Mouse (Mus musculus) kidney, postnatal 14 days (tissue): ENCODE measurements around the gene Wdr63.
"Not testable (repeated sequence)": the region's sequence is repeated elsewhere in the genome, so short reads cannot be mapped to it uniquely, and the experiment has no call there.

Source experiments
- DNase-seq: peaks from one replicate; pipeline ENCODE4 v3.0.0; 2022; ENCODE audit warnings: mixed read lengths

Gene Wdr63

DNA sequence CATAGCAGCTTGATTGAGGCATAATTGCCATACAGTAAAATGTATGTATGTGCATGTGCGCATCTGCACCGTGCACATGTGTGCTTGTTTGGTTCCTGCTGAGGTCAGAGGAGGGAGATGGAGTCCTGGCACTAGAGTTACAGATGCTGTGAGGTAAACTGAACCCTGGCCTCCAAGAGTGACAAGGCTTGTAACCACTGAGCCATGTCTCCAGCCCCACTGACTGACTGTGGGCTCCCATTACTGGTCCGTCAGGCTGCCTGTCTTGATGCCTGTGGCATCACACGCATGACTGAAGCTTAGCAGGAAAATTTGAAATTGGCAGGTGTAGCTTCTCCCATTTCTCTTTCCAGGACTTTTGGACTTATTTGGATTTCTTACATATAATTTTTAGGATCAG is 97.2 kb downstream of the Wdr63 start:
- DNase-seq: peak; percentile 34

DNA sequence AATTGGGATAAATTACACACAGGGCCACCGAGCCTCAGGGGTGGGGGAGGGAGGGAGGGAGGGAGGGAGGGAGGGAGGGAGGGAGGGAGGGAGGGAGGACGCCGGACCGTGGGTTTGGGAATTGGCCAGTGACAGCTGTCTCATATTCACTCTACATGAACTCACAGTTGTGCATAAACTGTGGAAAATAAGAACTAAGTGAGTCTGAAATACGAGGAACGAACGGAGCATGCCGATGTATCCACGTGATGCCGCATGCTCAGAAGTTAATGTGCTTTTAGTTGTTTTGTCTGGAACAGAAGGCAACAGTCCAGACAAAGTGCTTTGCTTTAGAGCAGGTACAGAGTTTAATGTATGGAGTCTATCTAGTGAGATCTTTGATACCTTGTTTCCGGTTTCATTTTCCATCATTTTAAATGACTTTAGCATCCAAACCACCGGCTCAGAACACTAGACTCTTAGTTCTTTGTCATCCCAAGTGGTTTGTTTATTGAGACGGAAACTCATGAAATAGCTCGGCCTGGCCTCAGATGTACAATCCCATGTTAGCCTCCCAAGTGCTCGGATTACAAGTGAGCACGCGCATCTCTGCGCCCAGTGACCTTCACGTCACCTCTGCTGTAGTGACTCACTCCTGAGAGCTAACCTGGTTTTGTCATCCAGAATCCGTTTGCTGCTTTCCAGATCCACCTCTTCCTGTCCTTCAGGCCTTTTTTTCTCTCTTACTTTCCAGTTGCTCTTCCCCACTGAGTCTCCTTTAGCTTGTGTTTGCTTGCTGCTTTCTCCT is 97.9 kb downstream of the Wdr63 start:
- DNase-seq: peak; percentile 42

DNA sequence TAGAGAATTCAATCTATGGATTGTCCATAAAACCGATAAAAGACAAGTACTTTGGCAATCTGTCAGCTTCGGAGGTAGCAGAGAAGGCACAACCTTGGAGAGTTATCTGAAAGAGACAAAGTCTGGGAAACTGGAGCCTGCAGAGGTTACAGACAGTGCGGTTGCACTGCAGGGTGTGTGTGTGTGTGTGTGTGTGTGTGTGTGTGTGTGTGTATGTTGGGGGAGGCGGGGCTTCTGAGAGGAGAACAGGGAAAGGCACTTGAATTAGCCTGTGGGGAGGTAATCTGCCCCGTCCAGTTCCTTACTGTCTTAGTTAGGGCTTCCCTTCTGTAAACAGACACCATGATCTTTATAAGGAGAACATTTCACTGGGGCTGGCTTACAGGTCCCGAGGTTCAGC is 100.1 kb downstream of the Wdr63 start:
- DNase-seq: no peak

DNA sequence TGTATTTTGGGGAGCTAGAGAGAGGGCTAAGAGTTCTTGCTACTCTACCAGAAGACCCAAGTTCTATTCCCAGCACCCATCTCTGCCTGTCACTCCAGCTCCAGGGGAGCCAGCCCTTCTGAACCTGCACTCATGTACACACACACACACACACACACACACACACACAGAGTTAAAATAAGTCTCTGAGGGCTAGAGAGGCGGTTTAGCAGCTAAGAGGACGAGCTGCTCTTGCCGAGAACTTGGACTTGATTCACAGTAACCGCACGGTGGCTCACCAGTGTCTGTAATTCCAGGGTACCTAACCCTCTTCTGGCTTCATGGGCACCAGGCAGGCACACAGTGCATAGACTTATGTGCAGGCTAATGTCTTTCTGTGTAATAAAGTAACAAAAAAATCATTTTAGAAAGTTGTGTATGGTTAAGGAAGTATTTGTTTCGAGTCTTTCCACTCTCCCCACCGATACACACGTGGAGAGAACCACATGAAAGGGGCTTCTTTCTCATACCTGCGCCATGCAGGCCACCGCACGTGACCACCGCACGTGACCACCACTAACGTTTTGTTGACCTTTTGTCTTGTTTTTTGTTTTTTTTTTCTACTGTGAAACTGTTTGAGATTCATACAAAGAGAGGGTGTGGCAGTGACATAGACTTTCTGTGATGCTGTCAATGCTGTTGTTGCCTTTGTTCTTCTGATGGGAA is 103.4 kb downstream of the Wdr63 start:
- DNase-seq: no peak

- DNase-seq: not testable (repeated sequence)
Measured at GRCm38 (mm10) chr3:145996539-145996938, 111.4 kb downstream of the Wdr63 start.

DNA sequence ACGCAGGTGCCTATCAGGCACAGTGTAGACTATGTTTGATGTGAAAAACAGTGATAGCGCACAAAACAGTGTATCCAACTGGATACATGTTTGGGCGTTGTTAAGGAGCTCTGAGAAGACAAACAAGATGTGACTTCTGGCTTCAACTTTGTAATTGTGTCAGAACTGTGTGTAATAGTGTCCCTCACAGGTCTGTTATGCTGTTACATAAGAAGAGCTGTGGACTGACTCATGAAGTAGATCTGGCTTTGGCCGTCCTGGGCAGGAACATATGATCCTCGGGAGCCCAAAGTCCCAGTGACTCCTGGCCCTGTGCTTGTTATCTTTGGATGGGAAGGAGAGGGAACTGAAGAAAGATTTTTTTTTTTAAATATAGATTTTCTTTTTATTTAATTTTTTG is 112.4 kb downstream of the Wdr63 start:
- DNase-seq: no peak

GRCm38 (mm10) chr3:145993481-145994201 is 114.3 kb downstream of the Wdr63 start:
- no peak for DNase-seq

DNA sequence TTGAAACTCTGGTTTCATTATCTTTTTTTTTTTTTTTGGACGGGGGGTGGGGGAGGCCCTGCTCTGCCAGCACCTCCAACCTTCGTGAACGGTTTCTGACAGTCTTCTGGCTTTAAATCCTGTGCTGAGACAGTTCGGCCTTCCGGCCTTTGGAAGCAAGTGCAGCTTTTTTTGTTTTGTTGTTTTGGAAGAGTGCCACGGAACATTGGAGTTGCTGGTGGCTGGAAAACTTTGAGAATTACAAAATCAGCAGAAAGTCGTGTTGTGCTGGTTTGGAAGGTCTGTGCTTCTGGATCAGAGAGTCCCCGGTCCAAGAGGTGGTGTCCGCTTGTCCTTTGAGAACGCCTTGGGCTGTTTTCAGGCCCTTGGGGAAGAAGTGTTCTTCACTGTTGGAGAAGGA is 115.1 kb downstream of the Wdr63 start:
- peak; percentile 92 for DNase-seq

DNA sequence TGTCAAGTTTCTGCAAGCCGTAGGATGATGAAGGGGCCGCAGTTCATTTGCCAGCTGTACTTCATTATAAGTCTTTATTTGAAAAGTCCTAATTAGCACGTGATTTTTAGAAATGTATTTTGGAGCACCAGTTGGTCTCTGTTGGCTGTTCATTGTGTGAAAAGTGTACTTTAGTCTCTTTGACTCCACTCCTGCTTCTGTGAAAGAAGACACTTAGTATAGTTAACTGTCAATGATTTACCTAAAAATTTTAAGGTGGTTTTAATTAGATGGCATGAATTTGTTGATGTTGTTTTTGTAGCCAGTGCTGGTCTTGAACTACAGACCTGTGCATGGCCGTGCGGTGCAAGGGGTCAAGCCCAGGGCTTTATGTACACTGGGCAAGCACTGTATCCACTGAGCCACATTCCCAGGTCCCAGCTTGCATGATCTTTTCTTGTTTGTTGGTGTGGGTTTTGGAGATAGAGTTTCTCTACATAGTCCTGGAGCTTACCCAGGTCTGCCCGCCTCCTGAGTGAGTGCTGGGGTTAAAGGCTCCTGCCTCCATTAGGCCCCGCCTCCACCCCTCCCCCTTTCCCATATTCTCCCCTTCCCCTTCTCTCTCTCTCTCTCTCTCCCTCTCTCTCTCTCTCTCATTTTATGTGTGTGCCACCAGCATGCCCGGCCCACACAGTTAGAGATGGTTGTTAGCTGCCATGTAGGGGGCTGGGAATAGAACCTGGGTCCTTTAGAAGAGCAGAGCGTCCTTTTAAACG is 115.8 kb downstream of the Wdr63 start:
- DNase-seq: peak; percentile 42

GRCm38 (mm10) chr3:145991130-145991529 is 116.8 kb downstream of the Wdr63 start:
- peak; percentile 45 for DNase-seq
